Mouse (Mus musculus): ENCODE data around the gene Parva. TPM values are rescaled to one million over a fixed set of nuclear protein-coding genes. Genes with fewer than 3 reads are reported as not detected.

Gene Parva
- total and polyA plus RNA-seq, 2 experiments from 2014 or later: 17.6 to 19.1 TPM

DNA sequence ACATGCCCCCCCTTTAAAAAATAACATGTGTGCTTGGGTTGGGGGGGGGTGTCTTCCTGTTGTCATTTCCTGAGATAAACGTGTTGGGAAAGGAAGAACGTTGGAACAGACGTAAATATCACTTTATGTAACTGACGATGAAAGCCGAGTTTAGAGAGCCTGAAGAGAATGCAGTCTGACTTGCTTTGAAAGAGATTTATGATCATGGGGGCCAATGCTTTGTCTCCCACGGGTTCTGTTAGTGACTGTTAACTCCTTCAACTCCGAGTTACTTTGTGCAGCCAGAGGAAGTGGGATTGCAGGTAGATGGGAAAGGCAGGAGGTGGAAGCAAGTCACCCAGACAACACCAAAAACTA lies 72.8 kb downstream of the Parva start:
- no peak for DNase-seq
- Histone ChIP-seq H3K36me3 (ENCODE audit: insufficient read depth) (no peaks in the 10 kb centered on the region), H3K4me2 (ENCODE audit: low read depth) (no peak overlapping the region), H3K27ac (ENCODE audit: low read depth, low read length) (no peak overlapping the region), H3K4me3 (ENCODE audit: low read depth, low read length) (no peak overlapping the region), H3K9me3 (ENCODE audit: low read length) (no peaks in the 10 kb centered on the region), H3K9ac (no peak overlapping the region), H3K27me3 (ENCODE audit: insufficient read depth, low read length) (no peaks in the 10 kb centered on the region), H3K4me1 (ENCODE audit: insufficient read depth) (peaks cover 12% of the 10 kb centered on the region)
- WGBS: 36% methylated on average over 7 of the region's 7 CpGs
- no peak for TF ChIP-seq CTCF (IDR thresholded peaks at IDR 0.05; ENCODE audit: low read depth)
- ATAC-seq: no peak

DNA sequence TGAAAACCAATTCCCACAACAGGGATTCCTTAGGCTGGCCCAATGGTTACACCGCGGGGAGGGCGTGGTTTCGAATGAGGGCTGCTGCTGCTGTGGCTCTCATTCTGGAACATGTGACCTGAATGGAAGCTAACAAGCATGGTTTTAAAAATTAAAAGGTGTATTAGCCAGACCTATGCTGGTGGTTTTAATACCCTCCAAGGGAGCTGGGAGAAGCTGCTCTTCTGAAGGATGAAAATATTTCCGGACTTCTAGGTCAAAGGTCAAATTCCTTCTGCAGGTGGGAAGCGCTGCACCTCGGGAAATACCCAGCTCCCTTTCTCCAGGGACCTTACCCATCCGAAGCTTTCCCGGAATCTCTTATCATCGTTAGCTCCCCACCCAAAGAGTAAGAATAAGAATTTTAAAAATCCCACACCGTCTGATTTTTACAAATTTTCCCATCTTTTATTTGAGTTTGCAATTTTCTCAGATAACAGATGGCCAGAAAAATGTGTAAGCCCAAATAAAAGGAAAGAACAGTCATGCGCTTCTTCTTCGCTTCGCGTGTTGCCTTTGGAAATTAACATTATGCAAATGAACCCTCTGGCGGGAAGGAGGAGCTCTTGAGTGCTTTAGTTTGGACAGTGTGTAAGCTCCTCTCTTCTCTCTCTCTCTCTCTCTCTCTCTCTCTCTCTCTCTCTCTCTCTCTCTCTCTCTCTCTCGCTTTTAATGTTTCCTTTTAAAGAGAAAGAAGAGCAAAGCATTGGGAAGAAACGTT lies 74.9 kb downstream of the Parva start:
- 19% methylated on average over 18 of the region's 18 CpGs for WGBS
- ATAC-seq (peak; percentile 90), DNase-seq (peak; percentile 81)
- Histone ChIP-seq H3K27me3 (ENCODE audit: insufficient read depth, low read length) (no peaks in the 10 kb centered on the region), H3K4me3 (ENCODE audit: low read depth, low read length) (no peak overlapping the region), H3K36me3 (ENCODE audit: insufficient read depth) (no peaks in the 10 kb centered on the region), H3K9ac (0 out of 2 replicates have a peak overlapping the region, but pooled peaks have one; percentile 0), H3K27ac (ENCODE audit: low read depth, low read length) (no peak overlapping the region), H3K4me1 (ENCODE audit: insufficient read depth) (peaks cover 12% of the 10 kb centered on the region), H3K4me2 (ENCODE audit: low read depth) (peak overlapping the region; percentile 37), H3K9me3 (ENCODE audit: low read length) (no peaks in the 10 kb centered on the region)
- no peak for TF ChIP-seq CTCF (IDR thresholded peaks at IDR 0.05; ENCODE audit: low read depth)

DNA sequence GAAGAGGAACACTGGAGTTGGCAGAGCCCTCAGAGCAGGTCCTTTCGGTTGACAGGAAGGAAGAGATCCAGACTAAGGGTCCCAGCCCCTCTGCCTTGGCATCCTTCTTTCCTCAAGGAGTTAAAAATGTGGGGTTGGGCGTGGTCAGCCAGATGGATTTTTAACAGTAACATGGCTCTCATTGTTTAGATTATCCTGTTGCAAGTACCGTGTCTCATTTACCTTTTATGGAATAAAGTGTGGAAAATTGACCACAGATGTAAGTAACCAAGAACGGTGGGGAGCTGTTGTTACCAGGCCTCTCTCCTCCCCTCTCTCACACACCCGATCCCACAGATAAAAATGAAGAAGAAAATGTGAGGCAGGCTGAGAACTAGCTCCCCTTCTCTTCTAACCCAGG lies 75.5 kb downstream of the Parva start:
- Histone ChIP-seq H3K9ac (no peak overlapping the region), H3K27me3 (ENCODE audit: insufficient read depth, low read length) (no peaks in the 10 kb centered on the region), H3K4me1 (ENCODE audit: insufficient read depth) (peaks cover 12% of the 10 kb centered on the region), H3K4me3 (ENCODE audit: low read depth, low read length) (no peak overlapping the region), H3K36me3 (ENCODE audit: insufficient read depth) (no peaks in the 10 kb centered on the region), H3K27ac (ENCODE audit: low read depth, low read length) (no peak overlapping the region), H3K4me2 (ENCODE audit: low read depth) (peak overlapping the region; percentile 37), H3K9me3 (ENCODE audit: low read length) (no peaks in the 10 kb centered on the region)
- ATAC-seq: no peak
- no peak for TF ChIP-seq CTCF (IDR thresholded peaks at IDR 0.05; ENCODE audit: low read depth)
- DNase-seq: peak; percentile 26
- 49% methylated on average over 5 of the region's 5 CpGs for WGBS

DNA sequence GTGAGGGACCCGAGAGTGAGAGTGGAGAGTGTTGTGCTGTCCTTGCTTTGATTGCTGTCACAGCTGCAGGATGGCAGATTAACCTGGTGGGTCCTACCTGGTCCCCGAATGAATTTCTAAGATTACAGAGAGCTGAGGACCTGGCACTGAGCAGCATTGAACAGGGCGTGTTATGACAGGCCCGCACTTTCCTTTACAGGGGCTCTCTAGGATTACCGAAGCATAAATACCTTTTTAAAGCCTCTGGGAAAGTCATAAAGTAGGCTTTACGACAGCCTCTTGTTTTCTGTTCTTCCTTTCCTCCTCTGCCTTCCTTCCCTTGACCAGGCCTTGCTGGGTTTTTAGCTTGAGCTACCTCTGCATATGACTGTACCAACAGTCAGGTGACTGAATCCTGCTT lies 76.1 kb downstream of the Parva start:
- Histone ChIP-seq H3K9ac (no peak overlapping the region), H3K9me3 (ENCODE audit: low read length) (no peaks in the 10 kb centered on the region), H3K36me3 (ENCODE audit: insufficient read depth) (no peaks in the 10 kb centered on the region), H3K4me2 (ENCODE audit: low read depth) (no peak overlapping the region), H3K27me3 (ENCODE audit: insufficient read depth, low read length) (no peaks in the 10 kb centered on the region), H3K27ac (ENCODE audit: low read depth, low read length) (no peak overlapping the region), H3K4me3 (ENCODE audit: low read depth, low read length) (no peak overlapping the region), H3K4me1 (ENCODE audit: insufficient read depth) (peaks cover 12% of the 10 kb centered on the region)
- no peak for DNase-seq
- no peak for ATAC-seq
- TF ChIP-seq CTCF (IDR thresholded peaks at IDR 0.05; ENCODE audit: low read depth): no peak
- 84% methylated on average over 6 of the region's 6 CpGs for WGBS

DNA sequence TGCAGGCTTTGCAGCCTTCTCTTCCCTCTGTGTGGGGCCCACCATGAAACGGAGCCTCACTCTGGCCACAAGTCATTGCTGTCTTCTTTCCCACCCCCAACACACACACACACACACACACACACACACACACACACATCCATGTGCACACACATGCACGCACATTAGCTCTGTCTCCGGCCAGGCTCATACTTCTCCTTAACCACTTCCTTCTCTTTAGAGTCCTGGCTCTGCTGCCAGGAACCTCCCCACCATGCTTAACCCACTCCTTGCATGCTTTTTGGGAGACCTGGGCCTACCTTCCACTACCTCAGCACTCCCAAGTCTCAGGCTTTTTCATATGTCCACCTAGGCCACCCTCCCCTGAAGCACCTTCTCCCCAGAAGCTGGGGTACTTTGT lies 76.6 kb downstream of the Parva start:
- Histone ChIP-seq H3K27me3 (ENCODE audit: insufficient read depth, low read length) (no peaks in the 10 kb centered on the region), H3K36me3 (ENCODE audit: insufficient read depth) (no peaks in the 10 kb centered on the region), H3K4me1 (ENCODE audit: insufficient read depth) (peaks cover 12% of the 10 kb centered on the region), H3K9me3 (ENCODE audit: low read length) (no peaks in the 10 kb centered on the region), H3K27ac (ENCODE audit: low read depth, low read length) (no peak overlapping the region), H3K4me3 (ENCODE audit: low read depth, low read length) (no peak overlapping the region), H3K9ac (no peak overlapping the region), H3K4me2 (ENCODE audit: low read depth) (no peak overlapping the region)
- no peak for ATAC-seq
- no peak for DNase-seq
- TF ChIP-seq CTCF (IDR thresholded peaks at IDR 0.05; ENCODE audit: low read depth): no peak
- WGBS: 92% methylated on average over 3 of the region's 3 CpGs

DNA sequence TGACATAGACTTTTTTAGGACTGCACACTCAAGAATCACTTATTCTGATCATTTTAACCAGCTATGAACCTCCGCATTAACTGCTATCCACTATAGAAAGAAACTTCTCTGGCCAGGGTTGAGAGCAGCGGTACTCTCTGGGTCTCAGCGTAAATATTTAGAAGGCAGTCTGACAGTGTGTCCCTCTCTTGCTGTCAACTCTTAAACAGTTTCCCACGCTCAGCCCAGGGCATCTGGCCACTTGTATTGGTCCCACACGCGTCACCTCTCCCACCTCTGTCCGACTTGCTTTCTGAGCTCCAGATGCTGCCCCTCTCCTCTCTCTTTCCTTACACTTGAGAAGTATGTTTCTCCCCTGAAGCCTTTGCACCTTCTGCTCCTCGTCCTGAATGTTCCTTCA lies 81.8 kb downstream of the Parva start:
- Histone ChIP-seq H3K27me3 (ENCODE audit: insufficient read depth, low read length) (no peaks in the 10 kb centered on the region), H3K4me3 (ENCODE audit: low read depth, low read length) (no peak overlapping the region), H3K27ac (ENCODE audit: low read depth, low read length) (no peak overlapping the region), H3K36me3 (ENCODE audit: insufficient read depth) (no peaks in the 10 kb centered on the region), H3K4me2 (ENCODE audit: low read depth) (no peak overlapping the region), H3K9ac (no peak overlapping the region), H3K9me3 (ENCODE audit: low read length) (no peaks in the 10 kb centered on the region), H3K4me1 (ENCODE audit: insufficient read depth) (no peaks in the 10 kb centered on the region)
- no peak for TF ChIP-seq CTCF (IDR thresholded peaks at IDR 0.05; ENCODE audit: low read depth)
- WGBS: 82% methylated on average over 8 of the region's 8 CpGs
- ATAC-seq (no peak), DNase-seq (no peak)

DNA sequence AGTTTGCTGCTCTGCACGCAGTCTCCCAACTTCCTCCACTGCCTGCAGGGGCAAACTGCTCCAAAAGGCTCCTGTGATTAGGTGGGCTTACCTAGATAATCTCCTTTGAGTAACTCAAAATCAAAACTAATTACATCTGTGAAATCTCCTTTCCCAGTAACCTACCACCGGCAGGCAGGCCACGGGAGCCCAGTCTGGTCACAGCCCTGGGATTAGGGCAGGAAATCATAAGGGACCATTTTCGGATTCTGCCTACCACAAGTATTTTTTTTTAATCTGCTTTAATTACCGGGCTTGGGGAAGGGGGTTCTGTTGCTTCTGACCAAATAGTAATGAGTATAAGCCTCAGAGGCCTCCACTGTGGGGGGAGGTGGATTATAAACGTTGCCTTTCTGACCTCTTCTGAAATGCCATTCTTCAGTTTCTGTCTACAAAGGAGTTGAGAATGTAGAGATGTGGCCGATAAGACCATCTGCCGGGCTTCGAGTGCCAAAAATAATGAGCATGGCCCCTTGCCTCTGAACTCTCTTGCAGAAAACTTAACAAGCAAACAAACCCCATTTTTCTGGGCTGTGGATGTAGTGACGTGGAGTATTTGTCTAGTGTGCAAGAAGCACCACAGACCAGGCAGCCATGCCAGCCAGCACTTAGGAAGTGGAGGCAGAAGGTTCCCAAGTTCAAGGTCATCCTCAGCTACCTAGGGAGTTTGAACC lies 83.2 kb downstream of the Parva start:
- Histone ChIP-seq H3K27me3 (ENCODE audit: insufficient read depth, low read length) (no peaks in the 10 kb centered on the region), H3K27ac (ENCODE audit: low read depth, low read length) (no peak overlapping the region), H3K4me1 (ENCODE audit: insufficient read depth) (no peaks in the 10 kb centered on the region), H3K4me2 (ENCODE audit: low read depth) (no peak overlapping the region), H3K9ac (no peak overlapping the region), H3K9me3 (ENCODE audit: low read length) (no peaks in the 10 kb centered on the region), H3K36me3 (ENCODE audit: insufficient read depth) (no peaks in the 10 kb centered on the region), H3K4me3 (ENCODE audit: low read depth, low read length) (no peak overlapping the region)
- ATAC-seq (no peak), DNase-seq (no peak)
- TF ChIP-seq CTCF (IDR thresholded peaks at IDR 0.05; ENCODE audit: low read depth): no peak
- 29% methylated on average over 10 of the region's 10 CpGs for WGBS

Data from forebrain, postnatal 0 days (tissue).